Mouse (Mus musculus): ENCODE measurements around the gene Dbx2.

DNA sequence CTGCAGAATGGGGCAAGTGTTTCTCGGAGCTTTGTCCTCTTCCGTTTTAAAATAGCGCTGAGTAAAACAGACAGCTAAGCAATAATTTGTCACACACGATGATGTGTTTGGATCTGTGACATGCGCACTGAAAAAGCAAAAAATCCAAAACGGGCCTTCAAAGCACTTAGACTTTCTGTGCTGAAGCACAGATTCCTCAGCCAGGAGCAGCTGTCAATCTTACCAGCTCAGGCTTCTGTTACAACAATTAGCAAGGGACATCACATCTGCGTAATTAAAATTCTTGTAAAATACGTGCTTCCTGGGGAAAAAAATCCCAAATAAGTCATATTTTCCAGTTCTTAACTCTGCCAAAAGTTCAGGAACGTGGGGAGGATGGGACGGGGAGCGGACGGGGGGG, 43.6 kb upstream of the Dbx2 start:
- TF ChIP-seq POLR2A (IDR thresholded peaks at IDR 0.05; ENCODE audit: control insufficient read depth in 1 of 2, insufficient read depth in 1 of 2, low read depth in 1 of 2, low read length in 2 of 2, poor library complexity in 1 of 2) (no peak), ZMIZ1 (IDR thresholded peaks at IDR 0.05; ENCODE audit: low read depth, low read length) (no peak), CTCF (IDR thresholded peaks at IDR 0.05 in 2 of 3, conservative IDR thresholded peaks at IDR 0.05 in 1 of 3; ENCODE audit: control insufficient read depth in 1 of 3, insufficient read depth in 1 of 3, low read depth in 2 of 3, low read length in 3 of 3, poor library complexity in 1 of 3, severe bottlenecking in 1 of 3) (no peak), EP300 (IDR thresholded peaks at IDR 0.05; ENCODE audit: low read depth in 1 of 2, low read length in 2 of 2) (no peak), MAFK (IDR thresholded peaks at IDR 0.05; ENCODE audit: borderline replicate concordance, low read depth, low read length) (no peak), USF1 (IDR thresholded peaks at IDR 0.05; ENCODE audit: low read depth, low read length) (no peak), MAZ (IDR thresholded peaks at IDR 0.05; ENCODE audit: low read depth, low read length) (no peak), E2F4 (IDR thresholded peaks at IDR 0.05; ENCODE audit: borderline replicate concordance, low read depth, low read length) (no peak), GABPA (IDR thresholded peaks at IDR 0.05; ENCODE audit: low read depth, low read length) (no peak), GATA1 (IDR thresholded peaks at IDR 0.05; ENCODE audit: low read depth, low read length) (no peak), ZC3H11A (IDR thresholded peaks at IDR 0.05; ENCODE audit: low read depth, low read length) (no peak), ZNF384 (IDR thresholded peaks at IDR 0.05; ENCODE audit: low read depth, low read length) (no peak), SMC3 (IDR thresholded peaks at IDR 0.05; ENCODE audit: low read depth, low read length) (no peak)

Measured in MEL (cell line).